Mouse (Mus musculus) c-Kit-negative CD71-positive TER-119-positive erythroid progenitor cells, embryonic 14.5 days (primary cell): ENCODE data around the gene Mknk2.
A peak's percentile ranks its signal among the peaks of the same experiment; 100 is the strongest.

ENCODE experiments used
- DNase-seq: peaks from one replicate; pipeline ENCODE4 v3.0.0-alpha.2; 2013; ENCODE audit warnings: low read depth, low spot score

The Mknk2 gene

DNA sequence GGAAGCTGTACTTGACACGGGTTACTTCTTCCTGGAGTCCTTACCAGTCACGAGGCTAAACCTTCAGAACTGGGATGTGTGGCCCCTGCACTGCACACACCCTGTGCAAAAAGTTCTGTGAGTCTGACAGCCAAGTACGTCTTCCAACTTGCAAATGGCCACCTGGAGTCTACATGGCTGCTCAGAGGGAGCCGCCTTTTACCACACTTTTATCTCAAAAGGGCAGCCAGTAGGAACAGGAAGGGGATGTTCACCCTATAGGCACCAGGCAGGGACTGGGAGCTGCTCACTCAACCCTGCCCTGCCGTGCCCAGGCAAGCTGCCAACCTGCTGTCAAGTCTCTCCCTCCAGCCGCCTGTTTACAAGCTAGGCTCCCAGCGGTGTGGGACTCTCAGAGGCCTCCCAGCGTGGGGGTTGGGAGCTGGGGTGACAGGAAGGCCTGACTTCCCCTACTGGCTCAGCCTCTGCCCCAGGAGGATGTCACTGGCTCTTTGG, at the start of gene Mknk2:
Gene Mknk2, minus strand, starts transcription at position 171 of the 495 bp plus-strand sequence.
- peak; percentile 70 for DNase-seq

DNA sequence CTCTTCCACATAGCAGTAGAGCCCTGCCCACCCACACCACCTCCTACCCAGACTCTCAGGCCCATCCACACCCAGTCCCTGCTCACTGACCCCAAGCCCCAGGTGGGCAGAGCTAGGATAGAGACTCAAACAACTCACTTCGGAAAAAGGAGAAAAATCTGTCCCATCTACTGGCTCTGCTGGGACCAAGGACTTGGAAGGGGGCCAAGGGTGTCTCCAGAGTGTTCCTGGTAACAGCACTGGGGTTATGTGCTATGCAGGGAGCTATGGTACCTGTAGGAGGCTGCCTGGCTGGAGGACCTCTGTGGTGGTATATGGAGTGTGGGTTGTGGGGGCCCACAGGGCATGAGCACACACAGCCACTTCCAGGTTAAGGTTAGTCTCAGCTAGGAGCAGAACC, 39.4 kb upstream of the Mknk2 start:
- DNase-seq: no peak

- DNase-seq: no peak
Measured at GRCm38 (mm10) chr10:80710834-80711233, 32.9 kb upstream of the Mknk2 start.

- no peak for DNase-seq
Measured at GRCm38 (mm10) chr10:80705479-80705878, 27.6 kb upstream of the Mknk2 start.

- no peak for DNase-seq
Measured at GRCm38 (mm10) chr10:80705033-80705432, 27.1 kb upstream of the Mknk2 start.

DNA sequence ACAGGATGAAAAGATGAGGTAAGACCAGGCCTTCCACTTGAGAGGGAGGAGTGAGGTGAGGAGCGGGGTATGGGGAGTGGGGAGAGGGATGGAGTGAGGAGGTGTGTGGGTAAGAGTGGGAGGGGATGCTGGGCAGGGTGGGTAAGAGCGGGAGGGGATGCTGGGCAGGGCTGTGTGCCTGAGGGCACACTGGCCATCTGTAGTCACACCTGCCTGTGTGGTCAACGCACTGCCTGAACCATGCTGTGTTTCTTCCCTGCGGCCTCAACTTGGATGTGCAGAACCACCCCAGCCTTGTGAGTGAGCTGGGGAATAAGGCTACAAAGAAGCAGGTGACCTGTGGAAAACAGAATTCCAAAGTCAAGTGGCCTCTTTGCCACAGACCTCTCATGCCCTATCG, 26.5 kb upstream of the Mknk2 start:
- DNase-seq: no peak

DNA sequence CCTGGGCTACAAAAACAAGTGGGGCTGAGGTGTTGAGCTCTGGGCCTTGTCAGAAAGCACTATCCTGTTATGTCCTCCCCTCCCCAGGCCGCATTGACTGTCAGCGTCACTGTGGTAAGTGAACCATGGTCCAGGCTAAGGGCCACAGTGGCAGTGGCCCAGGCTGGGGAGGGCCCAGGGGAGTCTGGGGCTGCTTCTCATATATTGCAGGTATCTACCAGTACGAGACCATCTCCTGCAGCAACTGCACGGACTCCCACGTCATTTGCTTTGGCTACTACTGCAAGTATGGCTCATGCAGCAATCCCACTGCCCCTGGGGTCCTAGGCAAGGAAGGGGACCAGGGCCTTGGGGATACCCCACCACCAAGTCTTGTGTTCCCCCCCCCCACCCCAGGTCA, 25.7 kb upstream of the Mknk2 start:
- no peak for DNase-seq

- DNase-seq: peak; percentile 82
Measured at GRCm38 (mm10) chr10:80702536-80703390, 24.9 kb upstream of the Mknk2 start.

GRCm38 (mm10) chr10:80701721-80702535, 24.0 kb upstream of the Mknk2 start, which contains the start of the genes Mob3a and Izumo4:
TSS of gene Mob3a (minus strand) at chr10:80701977.
TSS of gene Izumo4 (plus strand) at chr10:80702184.
- peak; percentile 89 for DNase-seq

DNA sequence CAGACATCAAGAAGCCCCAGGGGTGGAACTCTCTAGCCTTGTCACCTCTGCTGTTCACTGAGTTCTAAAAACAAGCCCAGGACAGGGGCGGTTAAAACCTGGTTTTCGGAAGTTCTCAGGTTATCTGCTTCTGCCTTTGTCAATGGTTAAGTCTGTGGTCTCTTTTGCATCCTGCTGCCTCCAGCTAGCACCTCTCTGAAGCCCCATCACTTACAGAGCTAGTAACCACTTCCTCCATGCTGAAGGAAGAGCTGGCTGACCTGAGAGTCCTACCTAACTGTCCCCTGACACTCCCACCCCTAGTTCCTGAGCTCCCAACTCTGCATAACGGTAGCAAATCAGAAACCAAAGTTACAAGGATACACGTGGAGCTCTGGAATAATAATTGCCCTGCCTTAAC, 22.8 kb upstream of the Mknk2 start:
- DNase-seq: no peak

- DNase-seq: no peak
Measured at GRCm38 (mm10) chr10:80700038-80700504, 22.2 kb upstream of the Mknk2 start.

- no peak for DNase-seq
Measured at GRCm38 (mm10) chr10:80698605-80699004, 20.7 kb upstream of the Mknk2 start.

GRCm38 (mm10) chr10:80697812-80698211, 19.9 kb upstream of the Mknk2 start:
- peak; percentile 66 for DNase-seq

GRCm38 (mm10) chr10:80697393-80697787, 19.5 kb upstream of the Mknk2 start:
- no peak for DNase-seq

GRCm38 (mm10) chr10:80696502-80697392, 18.8 kb upstream of the Mknk2 start:
- no peak for DNase-seq

- no peak for DNase-seq
Measured at GRCm38 (mm10) chr10:80695801-80696501, 18.0 kb upstream of the Mknk2 start.

DNA sequence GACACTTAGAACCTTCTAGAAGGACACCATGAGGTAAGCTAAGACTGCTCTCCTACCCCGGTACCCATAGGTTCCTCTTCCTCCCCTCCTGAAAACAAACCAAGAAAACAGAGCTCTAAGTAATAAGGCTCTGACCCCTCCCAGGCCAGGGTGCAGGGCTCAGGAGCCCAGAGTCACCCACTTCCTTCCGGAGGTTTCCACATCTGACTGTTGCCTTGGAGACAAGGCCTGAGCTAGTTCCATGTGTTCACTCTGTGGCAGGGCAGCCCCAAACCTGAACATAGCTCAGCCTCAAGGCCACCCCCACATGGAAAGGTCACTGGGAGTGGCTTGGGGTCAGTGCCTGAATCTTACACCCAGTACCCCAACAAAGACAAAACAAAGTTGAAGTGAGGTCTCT, 17.3 kb upstream of the Mknk2 start:
- DNase-seq: no peak

- DNase-seq: no peak
Measured at GRCm38 (mm10) chr10:80694159-80694938, 16.4 kb upstream of the Mknk2 start.

- no peak for DNase-seq
Measured at GRCm38 (mm10) chr10:80693401-80694045, 15.6 kb upstream of the Mknk2 start.
